Mouse (Mus musculus): ENCODE data around the gene Bcl2l10. TPM values are rescaled to one million over a fixed set of nuclear protein-coding genes. Genes with fewer than 3 reads are reported as not detected.
"Not testable (repeated sequence)": the region's sequence is repeated elsewhere in the genome, so short reads cannot be mapped to it uniquely, and the experiment has no call there.

Bcl2l10 gene
- total RNA-seq, 4 experiments from 2014 or later, result 0.39 to 0.43 TPM; not detected in 2

DNA sequence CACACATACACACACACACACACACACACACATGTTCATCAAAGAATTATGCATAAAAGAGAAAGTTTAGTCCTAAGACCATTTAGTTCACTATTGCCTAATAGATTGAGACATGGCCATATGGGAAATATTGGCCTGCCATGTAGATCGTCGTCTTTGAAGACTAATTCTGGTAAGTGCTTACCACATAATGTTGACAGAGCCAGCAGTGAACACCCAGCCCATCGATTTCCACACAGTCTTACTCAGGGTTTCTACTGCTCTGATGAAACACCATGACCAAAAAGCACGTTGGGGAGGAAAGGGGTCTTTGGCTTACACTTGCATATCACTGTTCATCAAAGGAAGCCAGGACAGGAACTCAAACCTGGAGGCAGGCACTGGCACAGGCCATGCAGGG is 5.1 kb upstream of the Bcl2l10 start:
- no peak for DNase-seq (ENCODE audit: low spot score in 2 of 2)

DNA sequence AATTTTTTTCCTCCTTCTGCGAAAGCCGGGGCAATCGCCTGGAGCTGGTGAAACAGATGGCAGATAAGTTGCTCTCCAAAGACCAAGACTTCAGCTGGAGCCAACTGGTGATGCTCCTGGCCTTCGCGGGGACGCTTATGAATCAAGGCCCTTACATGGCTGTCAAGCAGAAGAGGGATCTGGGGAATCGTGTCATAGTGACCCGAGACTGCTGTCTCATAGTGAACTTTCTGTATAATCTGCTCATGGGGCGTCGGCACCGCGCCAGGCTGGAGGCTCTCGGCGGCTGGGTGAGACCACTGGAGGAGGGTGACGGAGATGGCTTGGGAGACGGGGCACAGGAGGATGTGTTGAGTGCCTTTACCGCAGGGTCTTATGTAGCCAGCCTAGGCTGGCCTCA is 508 bp downstream of the Bcl2l10 start:
- DNase-seq (ENCODE audit: low spot score in 2 of 2), result no peak

DNA sequence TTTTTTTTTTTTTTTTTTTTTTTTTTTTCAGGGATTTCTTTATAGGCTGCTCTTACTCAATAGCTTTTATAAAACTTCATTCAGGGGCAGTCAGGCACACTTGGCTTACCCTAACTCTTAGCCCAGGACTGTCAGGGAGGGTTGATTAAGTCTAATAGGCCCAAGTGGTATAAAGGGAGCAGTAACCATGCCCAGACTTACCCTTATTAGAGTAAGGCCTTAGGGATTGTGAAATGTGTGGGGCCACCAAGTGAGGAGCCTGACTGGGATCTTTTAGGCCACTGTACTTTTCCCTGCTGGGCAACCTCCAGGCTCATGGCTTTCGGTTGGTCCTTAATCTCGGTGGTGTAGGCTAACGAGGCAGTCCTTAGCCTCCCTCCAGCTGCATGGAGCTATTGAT is 1.1 kb downstream of the Bcl2l10 start:
- no peak for DNase-seq (ENCODE audit: low spot score in 2 of 2)

DNA sequence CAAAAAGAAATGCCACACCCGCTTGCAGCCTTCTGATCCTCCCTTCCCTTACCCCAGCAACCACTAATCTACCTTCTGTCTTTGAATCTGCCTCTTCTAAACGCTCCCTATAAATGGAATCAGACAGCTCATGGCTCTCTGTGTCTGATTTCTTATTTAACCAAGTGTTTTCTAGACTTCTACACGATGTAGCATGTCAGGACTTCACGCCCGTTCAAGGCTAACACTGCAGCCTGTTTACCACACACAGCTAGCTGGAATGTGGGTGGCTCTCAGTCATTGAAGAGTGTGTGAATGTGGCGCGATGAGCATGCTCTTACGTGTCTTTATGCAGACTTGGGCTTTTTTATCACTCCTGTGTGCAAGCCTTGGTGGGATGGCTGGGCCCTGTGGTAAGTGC is 5.5 kb downstream of the Bcl2l10 start:
- no peak for DNase-seq (ENCODE audit: low spot score in 2 of 2)

DNA sequence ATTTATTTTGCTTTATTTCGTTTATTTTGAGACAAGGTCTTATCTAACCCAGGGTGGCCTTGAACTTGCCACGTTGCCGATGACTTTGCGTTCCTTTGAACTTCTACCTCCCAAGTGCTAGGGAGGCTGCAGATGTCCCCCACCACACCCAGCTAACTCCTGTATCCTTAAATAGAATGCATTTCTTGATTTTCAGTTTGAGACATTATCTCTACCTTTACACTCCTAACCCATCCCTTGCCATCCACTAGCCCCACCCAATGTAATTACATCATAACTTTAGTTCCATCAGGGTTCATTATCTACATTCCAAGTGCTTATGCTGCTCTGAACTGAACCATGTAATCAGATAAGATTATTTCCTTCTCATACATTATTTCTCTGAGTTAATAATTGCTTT is 8.2 kb downstream of the Bcl2l10 start:
- no peak for DNase-seq (ENCODE audit: low spot score in 2 of 2)

DNA sequence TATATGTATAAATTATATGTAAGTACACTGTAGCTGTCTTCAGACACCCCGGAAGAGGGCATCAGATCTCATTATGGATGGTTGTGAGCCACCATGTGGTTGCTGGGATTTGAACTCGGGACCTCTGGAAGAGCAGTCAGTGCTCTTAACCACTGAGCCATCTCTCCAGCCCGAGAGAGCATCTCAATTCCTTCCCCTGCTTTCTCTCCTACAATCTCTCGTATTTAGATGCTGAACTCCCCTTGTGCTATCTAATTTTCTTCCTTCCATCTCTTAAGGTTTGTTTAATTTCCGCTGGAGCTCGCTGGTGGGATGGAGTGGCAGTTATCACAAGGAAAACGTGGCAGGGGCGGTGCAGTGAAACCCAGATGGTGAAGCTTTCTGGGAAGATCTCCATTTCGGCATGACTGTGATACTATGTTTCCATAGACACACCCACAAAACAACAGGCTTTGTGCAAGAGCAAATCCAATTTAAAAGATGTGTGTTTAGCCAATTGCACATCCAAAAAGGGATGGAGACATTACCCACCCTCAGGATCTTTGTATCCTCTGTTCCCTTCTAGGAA is 9.6 kb downstream of the Bcl2l10 start:
- peak; percentile 35 to 55 for DNase-seq (ENCODE audit: low spot score in 2 of 2)

DNA sequence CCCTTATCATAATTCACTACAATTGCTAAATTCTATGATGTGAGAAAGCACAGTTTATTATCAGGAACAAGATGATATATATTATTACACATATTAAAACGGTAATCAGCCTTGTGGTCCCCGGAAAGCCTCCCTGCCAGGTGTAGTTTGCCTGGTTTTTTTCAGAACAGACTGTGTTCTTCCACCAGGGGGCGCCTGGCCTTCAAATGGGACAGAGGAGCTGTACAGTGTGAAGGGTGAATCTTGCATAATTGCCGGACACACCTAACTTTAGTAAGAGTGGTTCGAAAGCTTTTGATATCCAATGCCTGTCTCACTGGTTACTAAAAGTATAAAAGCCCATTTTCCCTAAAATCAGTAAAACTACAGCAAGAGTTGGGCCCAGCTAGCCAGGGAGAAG is 14.1 kb downstream of the Bcl2l10 start:
- peak in 1 of 2 experiments; percentile 23 for DNase-seq (ENCODE audit: low spot score in 2 of 2)

DNA sequence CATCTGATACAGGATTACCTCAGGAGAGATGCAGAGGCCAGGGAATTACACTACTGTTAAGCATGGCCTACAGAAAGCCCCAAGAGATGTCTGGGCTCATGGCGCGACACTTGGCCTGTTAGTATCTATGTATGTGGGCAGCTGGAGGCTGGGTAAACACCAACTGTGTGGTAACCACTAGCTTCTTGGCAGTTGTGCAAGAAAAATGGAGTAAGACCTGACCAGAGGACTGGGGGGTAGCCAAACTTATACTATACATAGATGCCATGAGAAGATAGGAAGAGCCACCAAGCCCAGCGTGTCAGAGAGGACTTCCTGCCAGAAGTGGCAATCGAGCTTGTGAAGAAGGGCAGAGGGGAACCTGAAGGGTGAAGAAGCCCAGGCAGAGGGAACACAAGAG is 14.6 kb downstream of the Bcl2l10 start:
- no peak for DNase-seq (ENCODE audit: low spot score in 2 of 2)

DNA sequence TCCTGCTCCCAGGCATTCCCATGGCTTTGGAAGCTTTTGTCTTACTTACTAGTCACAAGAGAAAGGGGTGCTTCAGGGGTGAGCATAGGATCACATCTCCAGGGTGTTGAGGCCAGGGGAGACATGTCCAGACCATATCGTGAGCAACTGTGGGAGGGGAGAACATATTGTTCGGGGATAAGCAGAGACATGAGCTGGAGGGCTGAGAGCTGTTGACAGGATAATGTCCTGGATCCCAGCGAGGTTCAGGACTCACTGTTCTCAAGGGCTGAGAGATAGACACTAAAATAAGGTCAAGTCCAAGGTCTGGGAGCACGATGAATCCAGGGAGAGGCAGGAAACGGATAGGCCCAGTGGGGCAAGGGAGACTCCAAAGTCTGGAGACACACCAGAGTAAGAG is 15.4 kb downstream of the Bcl2l10 start:
- DNase-seq (ENCODE audit: low spot score in 2 of 2), result no peak

DNA sequence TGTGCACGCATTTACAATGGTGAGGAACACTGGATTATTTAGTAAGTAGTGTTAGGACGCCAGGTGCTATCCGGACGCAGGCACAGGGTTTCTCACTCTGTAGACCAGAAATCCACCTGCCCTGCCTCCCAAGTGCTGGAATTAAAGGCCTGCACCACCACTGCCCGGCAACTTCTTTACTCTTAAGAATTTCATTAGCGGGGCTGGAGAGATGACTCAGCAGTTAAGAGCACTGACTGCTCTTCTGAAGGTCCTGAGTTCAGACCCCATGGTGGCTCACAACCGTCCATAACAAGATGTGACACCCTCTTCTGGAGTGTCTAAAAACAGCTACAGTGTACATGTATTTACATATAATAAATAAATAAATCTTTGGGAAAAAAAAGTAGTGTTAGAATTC is 16.1 kb downstream of the Bcl2l10 start:
- DNase-seq (ENCODE audit: low spot score in 2 of 2), result not testable (repeated sequence)

DNA sequence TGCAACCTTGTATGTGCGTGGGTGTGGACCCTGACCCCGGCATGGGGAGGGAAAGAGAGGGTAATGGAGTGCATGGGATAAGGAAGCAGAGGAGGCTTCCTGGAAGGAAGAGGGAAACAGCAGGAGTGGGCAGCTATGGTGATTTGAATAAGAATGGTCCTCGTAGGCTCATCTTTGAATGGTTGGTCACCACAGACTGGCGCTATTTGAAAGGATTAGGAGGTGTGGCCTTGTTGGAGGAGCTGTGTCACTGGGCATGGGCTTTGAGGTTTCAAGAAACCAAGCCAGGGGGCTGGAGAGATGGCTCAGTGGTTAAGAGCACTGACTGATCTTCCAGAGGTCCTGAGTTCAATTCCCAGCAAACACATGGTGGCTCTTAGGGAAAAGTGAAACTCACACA is 17.6 kb downstream of the Bcl2l10 start:
- DNase-seq (ENCODE audit: low spot score in 2 of 2), result no peak

DNA sequence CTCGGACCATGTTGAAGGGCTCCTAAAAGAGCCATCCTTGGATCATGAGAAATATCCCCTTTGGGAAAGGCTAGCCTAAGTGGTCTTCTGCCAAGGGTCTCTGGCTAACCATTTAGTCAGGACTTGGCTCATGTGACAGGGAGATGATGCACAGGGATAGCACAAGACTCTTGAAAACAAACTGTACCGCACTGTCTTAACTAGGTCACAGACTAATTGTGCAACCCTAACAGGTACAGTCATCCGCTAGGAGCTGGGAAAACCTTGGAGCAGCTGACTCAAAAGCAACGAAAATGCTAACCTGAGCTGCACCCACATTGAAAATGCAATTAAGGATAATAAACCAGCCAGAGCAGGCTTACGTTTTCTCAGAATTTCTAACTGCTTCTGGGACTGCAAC is 18.6 kb downstream of the Bcl2l10 start:
- DNase-seq (ENCODE audit: low spot score in 2 of 2), result no peak

DNA sequence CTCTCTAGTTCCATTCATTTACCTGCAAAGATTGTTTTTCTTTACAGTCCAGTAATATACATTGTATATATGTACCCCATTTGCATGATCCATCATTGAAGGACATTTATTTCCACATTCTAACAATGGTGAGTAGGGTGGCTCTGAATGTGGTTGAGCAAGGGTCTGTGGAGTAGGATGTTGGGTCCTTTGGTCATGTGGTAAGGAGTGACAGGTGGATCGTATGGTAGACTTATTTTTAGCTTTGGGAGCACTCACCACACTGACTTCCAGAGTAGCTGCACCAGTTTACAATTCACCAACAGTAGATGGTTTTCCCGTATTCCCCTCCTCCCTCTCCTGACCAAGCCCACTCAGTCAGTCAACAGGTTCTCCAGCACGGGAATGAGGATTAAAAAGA is 21.2 kb downstream of the Bcl2l10 start:
- DNase-seq (ENCODE audit: low spot score in 2 of 2), result no peak

DNA sequence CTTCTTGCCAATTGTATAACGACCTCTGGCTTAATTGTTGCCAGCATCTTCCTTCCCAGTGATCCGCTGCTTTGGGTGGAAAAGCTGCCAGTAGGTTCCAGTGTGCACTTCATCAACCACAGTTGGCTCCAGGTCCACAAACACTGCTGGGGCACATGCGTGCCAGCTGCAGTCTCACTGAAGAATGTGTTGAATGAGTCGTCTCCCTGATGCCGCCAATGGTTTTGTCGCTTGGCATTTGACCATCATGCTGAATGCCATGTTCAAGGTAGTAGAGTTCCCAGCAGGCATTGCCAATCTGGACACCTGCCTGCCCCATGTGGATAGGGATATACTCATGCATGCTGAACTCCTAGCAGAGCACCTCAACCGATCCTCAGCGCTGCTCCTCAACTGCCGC is 28.0 kb downstream of the Bcl2l10 start:
- no peak for DNase-seq (ENCODE audit: low spot score in 2 of 2)

DNA sequence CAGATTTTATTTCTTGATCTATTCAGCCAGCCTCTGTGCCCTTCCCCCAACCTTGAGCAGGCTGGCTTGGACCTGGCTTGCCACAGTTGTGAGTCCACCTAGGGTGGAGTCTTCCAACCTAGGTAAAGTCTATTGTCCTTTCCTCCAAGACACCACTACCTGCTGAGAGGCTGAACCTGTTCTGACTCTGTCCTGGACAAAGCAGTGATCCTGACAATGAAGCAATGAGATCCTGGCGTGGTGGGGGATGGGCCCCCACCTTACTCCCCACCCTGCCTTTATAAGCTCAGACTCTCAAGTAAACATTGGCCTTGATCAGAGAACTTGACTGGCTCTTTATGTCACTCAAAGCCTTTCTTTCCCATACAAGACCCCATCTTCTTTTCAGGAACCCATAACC is 28.9 kb downstream of the Bcl2l10 start:
- no peak for DNase-seq (ENCODE audit: low spot score in 2 of 2)

DNA sequence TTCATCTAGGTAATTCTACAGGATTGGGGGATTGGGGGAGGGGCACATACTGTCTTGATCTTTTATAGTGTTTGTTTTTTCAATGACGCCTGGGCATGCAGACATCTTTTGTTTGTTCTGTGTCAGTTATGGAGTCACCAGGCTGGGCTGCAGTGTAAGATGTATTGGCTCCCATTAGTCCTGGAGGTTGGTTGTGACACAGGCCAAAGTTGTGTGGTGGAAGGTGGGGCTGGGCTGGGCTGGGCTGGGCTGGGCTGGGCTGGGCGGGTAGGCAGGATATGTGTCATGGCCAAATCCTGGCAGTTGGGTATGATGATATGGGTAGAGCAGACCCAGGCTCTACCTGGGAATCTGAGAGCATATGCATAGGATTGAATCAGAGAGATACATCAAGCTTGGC is 31.2 kb downstream of the Bcl2l10 start:
- DNase-seq (ENCODE audit: low spot score in 2 of 2), result no peak

DNA sequence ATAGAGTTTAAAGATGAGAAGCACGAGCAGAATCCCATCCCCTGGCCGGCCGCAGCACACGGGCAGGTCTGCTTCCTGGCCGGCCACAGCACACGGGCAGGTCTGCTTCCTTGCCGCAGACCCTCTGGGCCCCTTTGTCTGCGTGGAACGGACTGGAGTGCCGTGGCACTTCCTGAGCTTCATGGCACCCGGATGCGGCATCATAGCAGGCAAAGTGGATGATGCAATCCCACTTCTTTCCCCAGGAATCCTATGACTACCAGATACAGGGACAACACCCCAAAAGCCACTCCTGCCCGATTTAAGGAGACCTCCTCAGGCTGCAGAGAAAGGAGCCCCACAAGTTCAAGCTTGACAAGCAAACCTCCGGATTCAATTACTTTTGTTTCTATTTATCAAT is 35.3 kb downstream of the Bcl2l10 start:
- DNase-seq (ENCODE audit: low spot score in 2 of 2), result no peak

DNA sequence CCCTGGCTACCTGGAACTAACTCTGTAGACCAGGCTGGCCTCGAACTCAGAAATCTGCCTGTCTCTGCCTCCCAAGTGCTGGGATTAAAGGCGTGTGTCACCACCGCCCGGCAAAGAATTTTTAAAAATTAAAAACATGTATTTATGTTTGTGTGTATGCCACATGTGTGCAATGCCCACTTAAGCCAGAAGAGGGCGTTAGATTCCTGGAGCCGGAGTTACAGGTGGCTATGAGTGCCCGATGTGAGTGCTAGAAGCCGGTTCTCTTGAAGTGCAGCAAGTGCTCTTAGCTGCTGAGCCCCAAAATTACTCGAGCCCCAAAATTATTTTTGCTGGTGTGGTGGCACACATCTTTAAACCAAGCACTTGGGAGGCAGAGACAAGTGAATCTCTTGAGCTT is 36.2 kb downstream of the Bcl2l10 start:
- DNase-seq (ENCODE audit: low spot score in 2 of 2), result no peak

DNA sequence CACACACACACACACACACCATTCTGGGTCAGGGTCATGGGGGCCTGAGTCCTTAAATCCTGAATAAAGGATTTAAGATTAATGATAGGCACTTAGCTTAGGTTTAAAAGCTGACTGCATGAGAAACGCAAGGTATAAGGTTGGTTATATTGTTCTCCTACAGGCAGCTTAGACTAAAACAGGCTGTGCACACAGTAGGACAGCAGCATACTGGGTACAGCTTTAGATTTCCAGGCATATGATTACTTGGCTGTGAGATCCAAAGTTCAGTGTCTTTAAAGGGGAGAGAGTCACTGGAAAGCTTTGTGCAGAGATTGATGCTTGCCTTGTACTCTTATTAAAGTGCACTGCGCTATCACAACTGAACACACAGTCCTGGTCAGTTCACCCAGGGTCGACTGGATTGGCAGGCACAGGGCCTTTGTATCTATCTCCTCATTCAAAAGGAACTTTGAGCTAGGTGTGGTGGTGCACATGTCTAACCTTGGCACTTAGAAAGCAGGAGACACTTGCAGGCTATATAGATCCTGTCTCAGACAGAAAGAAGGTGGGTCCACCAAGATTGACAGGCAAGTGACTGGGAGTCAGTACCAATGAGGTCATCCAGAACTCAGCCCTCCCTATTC is 36.9 kb downstream of the Bcl2l10 start:
- no peak for DNase-seq (ENCODE audit: low spot score in 2 of 2)

DNA sequence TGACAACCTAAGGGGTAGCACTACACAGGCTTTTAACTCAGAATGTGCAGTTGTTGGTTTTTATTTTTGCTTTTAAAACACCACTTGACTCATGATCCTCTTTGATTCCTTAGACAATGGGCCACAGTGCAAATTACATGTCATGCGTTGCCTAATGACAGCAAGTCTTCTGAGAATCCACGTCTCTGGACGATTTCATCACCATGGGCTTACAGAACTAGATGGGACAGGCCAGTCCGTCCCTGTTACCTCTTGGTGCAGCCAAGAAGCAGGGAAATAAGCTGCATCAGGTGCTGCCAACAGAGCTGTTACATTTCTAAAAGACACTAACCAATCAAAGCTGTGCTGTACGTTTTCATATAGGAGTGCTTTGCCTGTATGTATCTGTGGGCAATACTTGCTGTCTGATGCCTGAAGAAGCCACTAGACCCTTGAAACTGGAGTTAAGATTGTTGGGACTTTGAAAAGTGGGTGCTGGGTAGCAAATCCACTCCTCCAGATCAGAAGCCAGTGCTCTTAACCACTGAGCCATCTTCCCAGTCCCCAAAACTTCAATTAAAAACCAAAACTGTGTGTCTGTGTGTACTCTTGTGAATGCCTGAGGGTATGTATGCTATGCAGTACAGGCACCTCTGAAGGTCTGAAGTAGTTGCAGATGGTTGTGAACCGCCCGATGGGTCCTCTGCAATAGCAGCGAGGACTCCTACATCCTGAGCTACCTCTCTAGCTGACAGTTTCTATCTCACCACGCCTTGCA is 37.8 kb downstream of the Bcl2l10 start:
- no peak for DNase-seq (ENCODE audit: low spot score in 2 of 2)

DNA sequence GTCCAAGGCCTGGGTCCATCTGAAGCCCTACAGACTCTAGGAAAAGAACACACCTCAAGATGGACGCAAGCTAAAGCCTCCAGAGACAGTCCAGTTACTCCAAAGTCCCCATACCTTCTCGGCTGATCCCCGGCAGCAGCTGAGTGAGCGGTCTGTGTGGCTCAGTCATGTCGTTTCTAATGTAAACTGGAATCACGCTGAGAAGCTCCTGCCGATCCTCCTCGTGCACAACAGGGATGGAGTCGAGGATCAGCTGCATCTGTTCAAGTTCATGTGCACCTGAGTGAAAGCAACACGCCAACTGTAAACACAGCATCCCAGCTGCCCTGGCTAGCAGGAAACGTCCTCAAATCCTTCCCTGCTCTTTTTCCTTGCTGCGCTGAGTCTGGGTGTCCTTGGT is 45.7 kb downstream of the Bcl2l10 start:
- DNase-seq (ENCODE audit: low spot score in 2 of 2), result no peak

DNA sequence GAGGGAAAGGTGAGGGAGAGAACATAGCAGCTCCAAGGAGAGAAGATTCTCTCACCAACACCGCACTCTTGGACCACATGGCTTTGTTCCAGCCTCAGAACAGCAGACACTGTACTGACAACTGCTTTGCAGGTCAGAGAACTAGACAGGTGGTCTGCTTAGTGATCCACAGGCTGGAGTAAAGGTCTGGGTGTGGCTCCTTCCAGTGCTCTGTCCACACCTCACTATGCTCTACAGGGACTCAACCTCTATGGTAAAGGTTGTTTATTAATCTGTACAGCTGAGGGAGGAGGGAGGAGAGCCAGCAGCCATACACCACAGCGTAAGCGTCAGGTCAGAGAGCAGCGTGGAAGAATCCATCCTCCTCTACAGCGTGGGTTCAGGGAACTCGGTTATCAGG is 48.4 kb downstream of the Bcl2l10 start:
- no peak for DNase-seq (ENCODE audit: low spot score in 2 of 2)

DNA sequence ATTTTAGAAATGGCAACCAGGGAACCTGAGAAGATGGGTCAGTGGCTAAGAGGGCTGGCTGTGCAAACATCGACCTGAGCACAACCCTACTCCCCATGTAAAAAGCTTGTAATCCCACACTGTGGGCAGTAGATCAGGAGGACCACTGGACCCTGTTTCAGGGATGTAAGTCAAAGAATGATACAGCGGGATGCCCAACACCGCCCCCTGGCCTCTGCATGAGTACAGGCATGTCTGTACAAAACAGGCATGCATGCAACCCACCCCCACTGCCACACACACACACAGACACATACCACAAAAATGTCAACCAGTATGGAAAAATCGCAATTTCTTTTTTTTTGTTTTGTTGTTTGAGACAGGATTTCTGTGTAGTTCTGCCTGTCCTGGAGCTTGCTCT is 51.5 kb downstream of the Bcl2l10 start:
- DNase-seq (ENCODE audit: low spot score in 2 of 2), result no peak

Data from layer of hippocampus, adult 8-10 months (tissue).